Mouse (Mus musculus): ENCODE measurements around the gene B4galt2. TPM values are rescaled to one million over a fixed set of nuclear protein-coding genes. Genes with fewer than 3 reads are reported as not detected.
A peak's percentile ranks its signal among the peaks of the same experiment; 100 is the strongest.

Gene B4galt2
- total and polyA plus RNA-seq, 2 experiments from 2014 or later: 92.9 to 337 TPM

GRCm38 (mm10) chr4:117867000-117867399, 16.3 kb downstream of the B4galt2 start:
- Histone ChIP-seq H3K4me2 (ENCODE audit: low read depth, low read length, poor library complexity, severe bottlenecking) (no peak overlapping the region), H3K4me3 (ENCODE audit: low read depth, low read length) (no peak overlapping the region), H3K4me1 (ENCODE audit: insufficient read depth, low read length) (0 out of 2 replicates have a peak, but pooled peaks cover 3% of the 10 kb centered on the region), H3K36me3 (ENCODE audit: insufficient read depth, low read length) (peaks cover 3% of the 10 kb centered on the region; the same call in 1 of the 2 replicates), H3K9me3 (ENCODE audit: low read length) (no peaks in the 10 kb centered on the region), H3K27ac (ENCODE audit: low read depth, low read length) (no peak overlapping the region), H3K27me3 (ENCODE audit: insufficient read depth, low read length) (no peaks in the 10 kb centered on the region), H3K9ac (replicated peaks; ENCODE audit: low read length, poor library complexity, severe bottlenecking) (no peak overlapping the region)
- ATAC-seq (ENCODE audit: low FRiP score): no peak
- 76% methylated on average over 6 of the region's 6 CpGs for WGBS
- TF ChIP-seq CTCF (IDR thresholded peaks at IDR 0.05): no peak
- no peak for DNase-seq (ENCODE audit: low spot score)

DNA sequence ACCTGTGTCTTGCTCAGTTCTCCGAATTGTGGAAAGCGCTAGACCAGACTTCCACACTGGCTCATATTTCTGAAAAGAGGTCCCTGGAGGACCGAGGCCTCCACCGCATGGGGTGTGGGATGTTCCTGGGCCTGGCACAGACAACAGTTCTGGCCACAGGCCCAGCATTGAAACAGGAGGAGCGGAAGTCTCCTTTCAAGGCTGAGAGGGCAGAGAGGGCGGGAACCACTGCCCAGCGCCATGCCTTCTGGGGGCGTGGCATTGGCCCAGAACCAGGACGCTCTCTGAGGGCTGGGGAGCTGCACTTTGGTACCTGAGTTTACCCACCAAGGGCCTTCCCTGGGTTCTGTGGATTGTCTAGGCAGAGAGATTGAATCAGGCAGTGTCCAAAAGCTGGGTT, 17.2 kb downstream of the B4galt2 start:
- ATAC-seq (ENCODE audit: low FRiP score) (no peak), DNase-seq (ENCODE audit: low spot score) (peak; percentile 71)
- no peak overlapping the region for H3K4me2 ChIP-seq (ENCODE audit: low read depth, low read length, poor library complexity, severe bottlenecking)
- H3K36me3 ChIP-seq (ENCODE audit: insufficient read depth, low read length): 0 out of 2 replicates have a peak, but pooled peaks cover 3% of the 10 kb centered on the region
- no peak overlapping the region for H3K27ac ChIP-seq (ENCODE audit: low read depth, low read length)
- H3K9me3 ChIP-seq (ENCODE audit: low read length): no peaks in the 10 kb centered on the region
- 55% methylated on average over 9 of the region's 9 CpGs for WGBS
- no peak overlapping the region for H3K4me3 ChIP-seq (ENCODE audit: low read depth, low read length)
- 0 out of 2 replicates have a peak, but pooled peaks cover 3% of the 10 kb centered on the region for H3K4me1 ChIP-seq (ENCODE audit: insufficient read depth, low read length)
- no peak for TF ChIP-seq CTCF (IDR thresholded peaks at IDR 0.05)
- H3K27me3 ChIP-seq (ENCODE audit: insufficient read depth, low read length): no peaks in the 10 kb centered on the region
- no peak overlapping the region for H3K9ac ChIP-seq (replicated peaks; ENCODE audit: low read length, poor library complexity, severe bottlenecking)

GRCm38 (mm10) chr4:117862823-117863222, 20.5 kb downstream of the B4galt2 start:
- ATAC-seq (ENCODE audit: low FRiP score): peak; percentile 83
- no peak overlapping the region for H3K27ac ChIP-seq (ENCODE audit: low read depth, low read length)
- H3K4me3 ChIP-seq (ENCODE audit: low read depth, low read length): no peak overlapping the region
- H3K4me1 ChIP-seq (ENCODE audit: insufficient read depth, low read length): 0 out of 2 replicates have a peak, but pooled peaks cover 3% of the 10 kb centered on the region
- no peaks in the 10 kb centered on the region for H3K9me3 ChIP-seq (ENCODE audit: low read length)
- DNase-seq (ENCODE audit: low spot score): peak; percentile 68
- H3K4me2 ChIP-seq (ENCODE audit: low read depth, low read length, poor library complexity, severe bottlenecking): no peak overlapping the region
- peaks cover 8% of the 10 kb centered on the region; the same call in 1 of the 2 replicates for H3K36me3 ChIP-seq (ENCODE audit: insufficient read depth, low read length)
- TF ChIP-seq CTCF (IDR thresholded peaks at IDR 0.05): no peak
- H3K9ac ChIP-seq (replicated peaks; ENCODE audit: low read length, poor library complexity, severe bottlenecking): no peak overlapping the region
- 36% methylated on average over 4 of the region's 4 CpGs for WGBS
- no peaks in the 10 kb centered on the region for H3K27me3 ChIP-seq (ENCODE audit: insufficient read depth, low read length)

DNA sequence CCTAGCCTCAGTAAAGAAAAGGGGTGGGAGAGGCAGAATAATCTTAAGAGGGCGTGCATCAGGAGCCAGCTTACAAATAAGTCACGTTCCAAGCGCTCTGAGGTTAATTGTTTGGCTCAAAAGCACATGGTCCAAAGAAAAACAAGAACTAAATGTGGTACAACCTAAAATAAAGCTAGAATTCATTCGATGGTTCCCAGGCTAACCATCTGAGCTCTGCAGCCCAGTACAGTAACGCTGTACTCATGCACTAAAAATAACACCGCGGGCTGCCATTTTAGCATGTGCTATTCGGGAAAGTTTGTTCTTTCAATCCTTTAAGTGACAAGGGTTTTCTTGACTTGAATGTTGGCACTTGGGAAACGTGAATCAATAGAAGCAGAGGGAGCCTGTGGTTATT, 22.7 kb downstream of the B4galt2 start:
- H3K9me3 ChIP-seq (ENCODE audit: low read length): no peaks in the 10 kb centered on the region
- no peaks in the 10 kb centered on the region for H3K27me3 ChIP-seq (ENCODE audit: insufficient read depth, low read length)
- DNase-seq (ENCODE audit: low spot score) (no peak), ATAC-seq (ENCODE audit: low FRiP score) (no peak)
- no peak overlapping the region for H3K4me3 ChIP-seq (ENCODE audit: low read depth, low read length)
- WGBS: 80% methylated on average over 9 of the region's 9 CpGs
- no peak overlapping the region for H3K4me2 ChIP-seq (ENCODE audit: low read depth, low read length, poor library complexity, severe bottlenecking)
- no peak for TF ChIP-seq CTCF (IDR thresholded peaks at IDR 0.05)
- no peak overlapping the region for H3K9ac ChIP-seq (replicated peaks; ENCODE audit: low read length, poor library complexity, severe bottlenecking)
- peaks cover 20% of the 10 kb centered on the region for H3K36me3 ChIP-seq (ENCODE audit: insufficient read depth, low read length)
- H3K4me1 ChIP-seq (ENCODE audit: insufficient read depth, low read length): no peaks in the 10 kb centered on the region
- H3K27ac ChIP-seq (ENCODE audit: low read depth, low read length): no peak overlapping the region

GRCm38 (mm10) chr4:117858794-117859193, 24.5 kb downstream of the B4galt2 start:
- TF ChIP-seq CTCF (IDR thresholded peaks at IDR 0.05): peak; percentile 67
- 56% methylated on average over 3 of the region's 3 CpGs for WGBS
- no peaks in the 10 kb centered on the region; the same call in 1 of the 2 replicates for H3K4me1 ChIP-seq (ENCODE audit: insufficient read depth, low read length)
- DNase-seq (ENCODE audit: low spot score) (peak; percentile 62), ATAC-seq (ENCODE audit: low FRiP score) (0 out of 2 replicates have a peak, but pooled peaks have one; percentile 14)
- H3K36me3 ChIP-seq (ENCODE audit: insufficient read depth, low read length): peaks cover 18% of the 10 kb centered on the region
- H3K27me3 ChIP-seq (ENCODE audit: insufficient read depth, low read length): no peaks in the 10 kb centered on the region
- no peak overlapping the region for H3K9ac ChIP-seq (replicated peaks; ENCODE audit: low read length, poor library complexity, severe bottlenecking)
- H3K4me2 ChIP-seq (ENCODE audit: low read depth, low read length, poor library complexity, severe bottlenecking): no peak overlapping the region
- H3K9me3 ChIP-seq (ENCODE audit: low read length): no peaks in the 10 kb centered on the region
- no peak overlapping the region for H3K4me3 ChIP-seq (ENCODE audit: low read depth, low read length)
- H3K27ac ChIP-seq (ENCODE audit: low read depth, low read length): 0 out of 2 replicates have a peak overlapping the region, but pooled peaks have one; percentile 26

DNA sequence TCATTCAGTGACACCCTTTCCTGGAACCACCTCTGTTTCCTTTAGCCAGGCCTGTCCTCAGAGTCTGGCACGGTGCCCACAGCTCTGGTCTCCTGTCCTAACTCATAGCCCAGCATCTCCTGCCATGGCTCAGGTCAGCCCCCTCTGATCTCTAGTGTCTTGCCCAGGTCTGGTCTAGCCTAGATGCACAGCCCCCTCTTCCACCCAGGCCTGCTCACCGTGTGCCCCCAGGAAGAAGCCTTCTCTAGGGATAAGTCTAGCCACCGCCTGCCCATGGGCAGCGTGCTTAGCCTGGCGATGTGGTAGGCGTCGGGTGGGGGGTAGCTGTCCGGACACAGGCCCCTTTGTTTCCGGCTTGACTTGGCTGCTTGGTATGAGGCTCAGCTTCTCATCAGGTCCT, 28.1 kb downstream of the B4galt2 start:
- ATAC-seq (ENCODE audit: low FRiP score): peak; percentile 73; the same call in 1 of the 2 replicates
- no peak for TF ChIP-seq CTCF (IDR thresholded peaks at IDR 0.05)
- H3K4me1 ChIP-seq (ENCODE audit: insufficient read depth, low read length): no peaks in the 10 kb centered on the region; the same call in 1 of the 2 replicates

More for the DNA sequence above, 28.1 kb downstream of the B4galt2 start:
- peak; percentile 75 for DNase-seq (ENCODE audit: low spot score)
- no peaks in the 10 kb centered on the region for H3K9me3 ChIP-seq (ENCODE audit: low read length)
- H3K36me3 ChIP-seq (ENCODE audit: insufficient read depth, low read length): peaks cover 17% of the 10 kb centered on the region
- H3K4me2 ChIP-seq (ENCODE audit: low read depth, low read length, poor library complexity, severe bottlenecking): no peak overlapping the region
- no peak overlapping the region for H3K9ac ChIP-seq (replicated peaks; ENCODE audit: low read length, poor library complexity, severe bottlenecking)
- H3K27ac ChIP-seq (ENCODE audit: low read depth, low read length): peak overlapping the region; percentile 44
- H3K27me3 ChIP-seq (ENCODE audit: insufficient read depth, low read length): no peaks in the 10 kb centered on the region
- 68% methylated on average over 9 of the region's 9 CpGs for WGBS
- no peak overlapping the region for H3K4me3 ChIP-seq (ENCODE audit: low read depth, low read length)

Data from midbrain, postnatal 0 days (tissue).